Mouse (Mus musculus) CD4-positive naive resting alpha-beta T cell, adult 57 days (primary cell): ENCODE data around the gene Ush2a. TPM values are rescaled to one million over a fixed set of nuclear protein-coding genes. Genes with fewer than 3 reads are reported as not detected.

Source experiments
- total RNA-seq: library from RNA; stranded (reverse); gene quantifications from one replicate; pipeline ENCODE4 v1.2.4, GENCODE M21; 2023

Gene Ush2a
- total RNA-seq = not detected

GRCm38 (mm10) chr1:188261903-188262682, at the start of gene Ush2a:
Ush2a (plus strand) TSS chr1:188262023.

GRCm38 (mm10) chr1:189007239-189007979, 745.6 kb downstream of the Ush2a start, which contains the start of gene Kctd3:
Kctd3 (minus strand) TSS chr1:189007841.

